ENCODE assay signal across 10 mouse cellular contexts in genomic region chr1:121490241-121490640, GRCm38 (mm10). TPM values are rescaled to one million over a fixed set of nuclear protein-coding genes. Genes with fewer than 3 reads are reported as not detected.
DNase-seq lines count a peak whose midpoint lies in the region; ATAC-seq and TF ChIP-seq lines count a peak whose summit lies in the region.
"Had no signal": no experiment of that assay in that cellular context is flagged by ENCODE, and none has a peak within 500 bp of the region (broad histone marks: within the 10 kb centered on the region; RNA-seq: fewer than 3 reads in every experiment).

No protein-coding gene starts in this region.

- peaks cover 73% of the 10 kb centered on the region for H3K36me3 ChIP-seq in forebrain, postnatal 0 days (ENCODE audit: insufficient read depth)
- peaks cover 32% of the 10 kb centered on the region for H3K36me3 ChIP-seq in midbrain, embryonic 16.5 days (ENCODE audit: control insufficient read depth, insufficient read depth, low read length)

- H3K4me1 ChIP-seq in forebrain, postnatal 0 days (ENCODE audit: insufficient read depth), result no peaks in the 10 kb centered on the region
- H3K4me1 ChIP-seq in midbrain, embryonic 16.5 days (ENCODE audit: control insufficient read depth, insufficient read depth, low read length), result no peaks in the 10 kb centered on the region

- no peak overlapping the region for H3K4me2 ChIP-seq in forebrain, postnatal 0 days (ENCODE audit: low read depth)
- no peak overlapping the region for H3K4me2 ChIP-seq in midbrain, embryonic 16.5 days (ENCODE audit: low read length)

- H3K27ac ChIP-seq in forebrain, postnatal 0 days (ENCODE audit: low read depth, low read length), result no peak overlapping the region
- no peak overlapping the region for H3K27ac ChIP-seq in midbrain, embryonic 16.5 days (ENCODE audit: low read length)

- no peaks in the 10 kb centered on the region for H3K9me3 ChIP-seq in forebrain, postnatal 0 days (ENCODE audit: low read length)
- no peaks in the 10 kb centered on the region for H3K9me3 ChIP-seq in midbrain, embryonic 16.5 days (replicated peaks; ENCODE audit: control insufficient read depth, low read length, poor library complexity, severe bottlenecking)

- H3K4me3 ChIP-seq in forebrain, postnatal 0 days (ENCODE audit: low read depth, low read length), result no peak overlapping the region
- no peak overlapping the region for H3K4me3 ChIP-seq in midbrain, embryonic 16.5 days (ENCODE audit: low read depth, low read length)

- DNase-seq in adrenal gland, adult (ENCODE audit: inconsistent age in 2 of 2, low spot score in 1 of 2), result peak; percentile 65 to 77
- no peak for DNase-seq in adrenal gland, postnatal 4 days (ENCODE audit: low spot score in 2 of 2)
- peak; percentile 38 to 45 for DNase-seq in right cerebral cortex, adult 2 months (ENCODE audit: low spot score in 2 of 2)
- DNase-seq in right cerebral cortex, postnatal 36 days (ENCODE audit: low spot score in 2 of 2), result no peak
- peak; percentile 15 for DNase-seq in forebrain, postnatal 0 days
- peak; percentile 22 to 34 for DNase-seq in layer of hippocampus, adult 8-10 months (ENCODE audit: low spot score in 2 of 2)
- no peak for DNase-seq in urinary bladder, postnatal 10 days (ENCODE audit: low spot score)

- WGBS in forebrain, postnatal 0 days, result 28% methylated on average over 5 of the region's 5 CpGs
- WGBS in midbrain, embryonic 16.5 days, result 21% methylated on average over 5 of the region's 5 CpGs

- no peaks in the 10 kb centered on the region for H3K27me3 ChIP-seq in forebrain, postnatal 0 days (ENCODE audit: insufficient read depth, low read length)
- H3K27me3 ChIP-seq in midbrain, embryonic 16.5 days (ENCODE audit: control insufficient read depth, insufficient read depth, low read depth, low read length), result no peaks in the 10 kb centered on the region

- ATAC-seq in forebrain, postnatal 0 days, result peak; percentile 38; the same call in 1 of the 2 replicates
- 0 out of 2 replicates have a peak, but pooled peaks have one; percentile 48 for ATAC-seq in midbrain, embryonic 16.5 days

- peak; percentile 61 for TF ChIP-seq CTCF in forebrain, postnatal 0 days (IDR thresholded peaks at IDR 0.05; ENCODE audit: low read depth)

- no peak overlapping the region for H3K9ac ChIP-seq in forebrain, postnatal 0 days
- H3K9ac ChIP-seq in midbrain, embryonic 16.5 days (ENCODE audit: low read depth, low read length), result no peak overlapping the region

RNA-seq across cellular contexts. Expression of gene Htr5b, which starts 38.0 kb away (rescaled TPM):
- not detected for total RNA-seq in adrenal gland, postnatal 4 days (2021)
- total RNA-seq in forebrain, postnatal 0 days (2014; rRNA removed), result 1.4 and 2.2 TPM in 2 replicates
- 1.9 and 3.5 TPM in 2 replicates for polyA plus RNA-seq in forebrain, postnatal 0 days (2015; fragmentation: Nextera tagmentation; extraction: Ambion mirVana)
- total RNA-seq in layer of hippocampus, adult 8-10 months (2022), result 1 to 10 TPM; 6.3 to 7.2 (median 6.7) TPM
- polyA plus RNA-seq in midbrain, embryonic 16.5 days (2015; fragmentation: Nextera tagmentation; extraction: Ambion mirVana), result 2.6 and 2.9 TPM in 2 replicates
- total RNA-seq: gastrocnemius, postnatal 4 days had no signal
- polyA plus RNA-seq: C2C12 had no signal

RNA-seq across cellular contexts. Expression of gene Ccdc93, which starts 59.4 kb away (rescaled TPM):
- total RNA-seq in adrenal gland, postnatal 4 days (2021), result 10 to 100 TPM; 22.9 to 24.5 TPM
- total RNA-seq in forebrain, postnatal 0 days (2014; rRNA removed), result 13.5 and 14.6 TPM in 2 replicates
- polyA plus RNA-seq in forebrain, postnatal 0 days (2015; fragmentation: Nextera tagmentation; extraction: Ambion mirVana), result 3.8 and 6.7 TPM in 2 replicates
- total RNA-seq in layer of hippocampus, adult 8-10 months (2022), result 10 to 100 TPM; 31.7 to 38.1 (median 34.2) TPM
- polyA plus RNA-seq in midbrain, embryonic 16.5 days (2015; fragmentation: Nextera tagmentation; extraction: Ambion mirVana), result 11.9 and 12.7 TPM in 2 replicates

Comparison
In these comparisons a context has a peak if more than half of its experiments do, and no peak if none do; other contexts are left out.
1. DNase-seq: peak in adrenal gland, adult (2 of 2), right cerebral cortex, adult 2 months (2 of 2), forebrain, postnatal 0 days (single experiment) and layer of hippocampus, adult 8-10 months (2 of 2); none in adrenal gland, postnatal 4 days (0 of 2), right cerebral cortex, postnatal 36 days (0 of 2) and urinary bladder, postnatal 10 days (single experiment).